Mouse (Mus musculus): ENCODE results near the gene Dner. TPM values are rescaled to one million over a fixed set of nuclear protein-coding genes. Genes with fewer than 3 reads are reported as not detected.

Dner gene
- total and polyA plus RNA-seq, 3 experiments = not detected

DNA sequence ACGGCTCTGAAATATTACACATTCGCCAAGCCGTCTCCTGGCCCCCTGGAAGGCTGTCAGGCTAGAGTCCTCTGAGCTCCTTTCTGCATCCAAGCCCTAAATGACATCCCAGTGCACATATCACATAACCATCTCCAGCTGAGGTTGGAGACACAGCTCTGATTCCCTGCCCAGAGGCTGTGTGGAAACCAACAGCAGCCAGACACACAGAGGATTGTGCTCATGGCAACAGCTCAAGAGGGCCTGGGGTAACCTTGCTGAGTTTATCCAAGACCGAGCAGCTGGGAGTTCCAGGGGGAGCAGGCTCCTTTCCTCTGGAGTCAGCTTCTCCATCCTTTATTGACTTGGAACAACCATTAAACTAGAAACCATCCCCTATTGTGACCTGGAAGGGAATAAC is 177.7 kb downstream of the Dner start:
- H3K79me2 ChIP-seq (ENCODE audit: control insufficient read depth, insufficient read depth, low read length, poor library complexity) = no peaks in the 10 kb centered on the region
- TF ChIP-seq ZC3H11A (IDR thresholded peaks at IDR 0.05; ENCODE audit: low read depth, low read length) (no peak), RAD21 (IDR thresholded peaks at IDR 0.05; ENCODE audit: low read depth, low read length) (no peak), GABPA (IDR thresholded peaks at IDR 0.05; ENCODE audit: low read depth, low read length) (no peak), NELFE (IDR thresholded peaks at IDR 0.05; ENCODE audit: low read depth, low read length) (no peak), SMC3 (IDR thresholded peaks at IDR 0.05; ENCODE audit: low read depth, low read length) (no peak), POLR2AphosphoS5 (IDR thresholded peaks at IDR 0.05; ENCODE audit: borderline replicate concordance, low read depth, low read length) (no peak), BHLHE40 (IDR thresholded peaks at IDR 0.05; ENCODE audit: borderline replicate concordance, low read depth, low read length) (no peak)

DNA sequence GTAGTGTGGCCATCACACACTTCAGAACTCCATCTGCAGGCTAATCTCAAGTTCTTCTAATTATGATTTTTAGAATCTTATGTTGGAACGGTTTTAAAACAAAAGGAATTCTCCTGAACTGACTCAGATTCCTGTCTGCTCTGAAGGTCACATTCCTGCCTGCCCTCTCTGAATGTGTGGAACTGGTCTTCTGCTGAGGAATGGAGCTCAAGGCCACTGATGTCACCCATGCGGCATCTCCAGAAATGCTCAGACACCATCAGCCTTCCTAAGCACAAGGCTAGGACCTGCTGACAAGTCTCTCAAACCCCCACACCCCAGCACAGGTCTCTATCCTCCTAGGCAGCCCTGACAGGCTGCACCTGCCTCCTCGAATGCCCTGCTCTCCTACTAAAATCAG is 182.8 kb downstream of the Dner start:
- Histone ChIP-seq H3K9ac (ENCODE audit: control insufficient read depth, low read depth, low read length, poor library complexity, severe bottlenecking) (no peak overlapping the region), H3K4me3 (ENCODE audit: control insufficient read depth in 1 of 2, insufficient read depth in 1 of 2, low read depth in 2 of 2, low read length in 2 of 2) (no peak overlapping the region), H3K27ac (ENCODE audit: control insufficient read depth, low read depth, low read length) (no peak overlapping the region), H3K27me3 (ENCODE audit: control insufficient read depth in 1 of 2, insufficient read depth in 2 of 2, low read length in 2 of 2) (no peaks in the 10 kb centered on the region), H3K79me2 (ENCODE audit: control insufficient read depth, insufficient read depth, low read length, poor library complexity) (no peaks in the 10 kb centered on the region), H3K9me3 (replicated peaks; ENCODE audit: insufficient read depth, low read length) (no peaks in the 10 kb centered on the region), H3K4me1 (ENCODE audit: control insufficient read depth in 1 of 2, insufficient read depth in 2 of 2, low read length in 2 of 2) (no peaks in the 10 kb centered on the region), H3K36me3 (ENCODE audit: control insufficient read depth in 1 of 2, insufficient read depth in 2 of 2, low read length in 2 of 2) (no peaks in the 10 kb centered on the region)
- TF ChIP-seq HCFC1 (IDR thresholded peaks at IDR 0.05; ENCODE audit: low read depth, low read length) = no peak
- no peak for TF ChIP-seq UBTF (IDR thresholded peaks at IDR 0.05; ENCODE audit: borderline replicate concordance, insufficient read depth, low read depth, low read length)
- no peak for TF ChIP-seq MXI1 (IDR thresholded peaks at IDR 0.05; ENCODE audit: low read depth, low read length)
- TF ChIP-seq MEF2A (IDR thresholded peaks at IDR 0.05; ENCODE audit: extremely low read depth, insufficient replicate concordance, low read depth, low read length, poor library complexity, severe bottlenecking) = no peak
- no peak for TF ChIP-seq POLR2AphosphoS2 (IDR thresholded peaks at IDR 0.05; ENCODE audit: low read length)
- TF ChIP-seq ZNF384 (IDR thresholded peaks at IDR 0.05; ENCODE audit: low read depth, low read length) = no peak
- no peak for TF ChIP-seq ETS1 (IDR thresholded peaks at IDR 0.05; ENCODE audit: low read depth, low read length)
- no peak for TF ChIP-seq CHD1 (IDR thresholded peaks at IDR 0.05; ENCODE audit: low read depth, low read length)
- no peak for TF ChIP-seq POLR2AphosphoS5 (IDR thresholded peaks at IDR 0.05; ENCODE audit: borderline replicate concordance, low read depth, low read length)
- TF ChIP-seq USF1 (IDR thresholded peaks at IDR 0.05; ENCODE audit: low read depth, low read length) = no peak
- TF ChIP-seq SMC3 (IDR thresholded peaks at IDR 0.05; ENCODE audit: low read depth, low read length) = no peak
- TF ChIP-seq ZKSCAN1 (IDR thresholded peaks at IDR 0.05; ENCODE audit: low read depth, low read length) = no peak
- TF ChIP-seq CHD2 (IDR thresholded peaks at IDR 0.05; ENCODE audit: low read length) = no peak
- no peak for TF ChIP-seq MAZ (IDR thresholded peaks at IDR 0.05; ENCODE audit: low read depth, low read length)
- TF ChIP-seq GABPA (IDR thresholded peaks at IDR 0.05; ENCODE audit: low read depth, low read length) = no peak
- TF ChIP-seq TCF12 (IDR thresholded peaks at IDR 0.05; ENCODE audit: low read depth, low read length) = no peak
- TF ChIP-seq RAD21 (IDR thresholded peaks at IDR 0.05; ENCODE audit: low read depth, low read length) = no peak
- TF ChIP-seq MAX (IDR thresholded peaks at IDR 0.05; ENCODE audit: low read length) = no peak
- no peak for TF ChIP-seq TAL1 (IDR thresholded peaks at IDR 0.05; ENCODE audit: low read length)
- no peak for DNase-seq (ENCODE audit: low read depth, low spot score)

More for the DNA sequence above, 177.7 kb downstream of the Dner start:
- Histone ChIP-seq H3K9ac (ENCODE audit: control insufficient read depth, low read depth, low read length, poor library complexity, severe bottlenecking) (no peak overlapping the region), H3K4me3 (ENCODE audit: control insufficient read depth in 1 of 2, insufficient read depth in 1 of 2, low read depth in 2 of 2, low read length in 2 of 2) (no peak overlapping the region), H3K27ac (ENCODE audit: control insufficient read depth, low read depth, low read length) (no peak overlapping the region), H3K4me1 (ENCODE audit: control insufficient read depth in 1 of 2, insufficient read depth in 2 of 2, low read length in 2 of 2) (no peaks in the 10 kb centered on the region), H3K9me3 (replicated peaks; ENCODE audit: insufficient read depth, low read length) (no peaks in the 10 kb centered on the region), H3K27me3 (ENCODE audit: control insufficient read depth in 1 of 2, insufficient read depth in 2 of 2, low read length in 2 of 2) (no peaks in the 10 kb centered on the region), H3K36me3 (ENCODE audit: control insufficient read depth in 1 of 2, insufficient read depth in 2 of 2, low read length in 2 of 2) (no peaks in the 10 kb centered on the region)
- no peak for DNase-seq (ENCODE audit: low read depth, low spot score)

All from MEL (cell line).